Mouse (Mus musculus): ENCODE results near the gene Serinc2. TPM values are rescaled to one million over a fixed set of nuclear protein-coding genes. Genes with fewer than 3 reads are reported as not detected.

The Serinc2 gene
- polyA plus RNA-seq, 1 experiment: 356 TPM

- H3K27me3 ChIP-seq (ENCODE audit: control insufficient read depth, insufficient read depth, low read length): no peaks in the 10 kb centered on the region
- no peak overlapping the region for H3K27ac ChIP-seq (ENCODE audit: insufficient read depth, low read depth, low read length)
- 76% methylated on average over 10 of the region's 10 CpGs for WGBS
- TF ChIP-seq CTCF (IDR thresholded peaks at IDR 0.05; ENCODE audit: extremely low read depth, insufficient read length, insufficient replicate concordance, low read depth, low read length): no peak
- TF ChIP-seq POLR2A (IDR thresholded peaks at IDR 0.05; ENCODE audit: low read depth, low read length): no peak
- H3K4me3 ChIP-seq (ENCODE audit: low read depth, low read length): no peak overlapping the region
- no peaks in the 10 kb centered on the region for H3K36me3 ChIP-seq (ENCODE audit: control insufficient read depth, insufficient read depth, low read length)
- no peaks in the 10 kb centered on the region for H3K4me1 ChIP-seq (ENCODE audit: control insufficient read depth, insufficient read depth, insufficient read length, low read length)
Measured at GRCm38 (mm10) chr4:130213857-130214256, 65.1 kb downstream of the Serinc2 start.

- WGBS: 45% methylated on average over 4 of the region's 4 CpGs
- Histone ChIP-seq H3K4me1 (ENCODE audit: control insufficient read depth, insufficient read depth, insufficient read length, low read length) (no peaks in the 10 kb centered on the region), H3K4me3 (ENCODE audit: low read depth, low read length) (no peak overlapping the region), H3K27me3 (ENCODE audit: control insufficient read depth, insufficient read depth, low read length) (no peaks in the 10 kb centered on the region), H3K36me3 (ENCODE audit: control insufficient read depth, insufficient read depth, low read length) (no peaks in the 10 kb centered on the region), H3K27ac (ENCODE audit: insufficient read depth, low read depth, low read length) (no peak overlapping the region)
- TF ChIP-seq CTCF (IDR thresholded peaks at IDR 0.05; ENCODE audit: extremely low read depth, insufficient read length, insufficient replicate concordance, low read depth, low read length): no peak
- TF ChIP-seq POLR2A (IDR thresholded peaks at IDR 0.05; ENCODE audit: low read depth, low read length): no peak
Measured at GRCm38 (mm10) chr4:130213197-130213596, 65.8 kb downstream of the Serinc2 start.

- no peaks in the 10 kb centered on the region for H3K36me3 ChIP-seq (ENCODE audit: control insufficient read depth, insufficient read depth, low read length)
- H3K4me3 ChIP-seq (ENCODE audit: low read depth, low read length): no peak overlapping the region
- no peaks in the 10 kb centered on the region for H3K27me3 ChIP-seq (ENCODE audit: control insufficient read depth, insufficient read depth, low read length)
- no peaks in the 10 kb centered on the region for H3K4me1 ChIP-seq (ENCODE audit: control insufficient read depth, insufficient read depth, insufficient read length, low read length)
- no peak overlapping the region for H3K27ac ChIP-seq (ENCODE audit: insufficient read depth, low read depth, low read length)
- 68% methylated on average over 7 of the region's 7 CpGs for WGBS
- no peak for TF ChIP-seq CTCF (IDR thresholded peaks at IDR 0.05; ENCODE audit: extremely low read depth, insufficient read length, insufficient replicate concordance, low read depth, low read length)
- TF ChIP-seq POLR2A (IDR thresholded peaks at IDR 0.05; ENCODE audit: low read depth, low read length): no peak
Measured at GRCm38 (mm10) chr4:130212421-130212820, 66.6 kb downstream of the Serinc2 start.

GRCm38 (mm10) chr4:130211870-130212269, 67.1 kb downstream of the Serinc2 start:
- Histone ChIP-seq H3K27me3 (ENCODE audit: control insufficient read depth, insufficient read depth, low read length) (no peaks in the 10 kb centered on the region), H3K4me3 (ENCODE audit: low read depth, low read length) (no peak overlapping the region), H3K36me3 (ENCODE audit: control insufficient read depth, insufficient read depth, low read length) (no peaks in the 10 kb centered on the region), H3K27ac (ENCODE audit: insufficient read depth, low read depth, low read length) (no peak overlapping the region), H3K4me1 (ENCODE audit: control insufficient read depth, insufficient read depth, insufficient read length, low read length) (no peaks in the 10 kb centered on the region)
- no peak for TF ChIP-seq CTCF (IDR thresholded peaks at IDR 0.05; ENCODE audit: extremely low read depth, insufficient read length, insufficient replicate concordance, low read depth, low read length)
- no peak for TF ChIP-seq POLR2A (IDR thresholded peaks at IDR 0.05; ENCODE audit: low read depth, low read length)
- 77% methylated on average over 2 of the region's 2 CpGs for WGBS

Other genes with a start within 250 kb of the Serinc2 start
- gene Col16a1, start 231.4 kb downstream of the Serinc2 start, polyA plus RNA-seq (2012; rRNA removed): 6.9 and 8.2 TPM in 2 replicates
- gene Pef1, start 176.6 kb downstream of the Serinc2 start, polyA plus RNA-seq (2012; rRNA removed): 71.6 and 171 TPM in 2 replicates
- 3.3 and 3.8 TPM in 2 replicates for gene Hcrtr1, start 139.8 kb downstream of the Serinc2 start, polyA plus RNA-seq (2012; rRNA removed)
- 106 and 109 TPM in 2 replicates for gene Tinagl1, start 104.1 kb downstream of the Serinc2 start, polyA plus RNA-seq (2012; rRNA removed)
- gene Gm853, start 56.8 kb downstream of the Serinc2 start, polyA plus RNA-seq (2012; rRNA removed): not detected in 2 replicates
- gene Fabp3, start 29.4 kb upstream of the Serinc2 start, polyA plus RNA-seq (2012; rRNA removed): 0.71 and 0.72 TPM in 2 replicates
- gene Gm10570, start 29.5 kb upstream of the Serinc2 start, polyA plus RNA-seq (2012; rRNA removed): 0.27 TPM in 1 of 2 replicates, not detected in the other
- 7.9 and 17.1 TPM in 2 replicates for gene Zcchc17, start 80.7 kb upstream of the Serinc2 start, polyA plus RNA-seq (2012; rRNA removed)
- 15.3 and 21.1 TPM in 2 replicates for gene Snrnp40, start 80.9 kb upstream of the Serinc2 start, polyA plus RNA-seq (2012; rRNA removed)

Measured in small intestine, adult 2 months (tissue).